In genomic region chr12:100313785-100314375, GRCm38 (mm10) we compare ENCODE assay signal across 13 mouse cellular contexts.
DNase-seq lines count a peak whose midpoint lies in the region; ATAC-seq and TF ChIP-seq lines count a peak whose summit lies in the region.
"Had no signal": no experiment of that assay in that cellular context is flagged by ENCODE, and none has a peak within 500 bp of the region (broad histone marks: within the 10 kb centered on the region; RNA-seq: fewer than 3 reads in every experiment).

No protein-coding gene starts in this region.

- no peak overlapping the region for H3K4me3 ChIP-seq in forebrain, embryonic 10.5 days
- no peak overlapping the region for H3K4me3 ChIP-seq in forebrain, embryonic 11.5 days (ENCODE audit: low read depth, low read length)
- no peak overlapping the region for H3K4me3 ChIP-seq in midbrain, embryonic 13.5 days (replicated peaks)
- H3K4me3 ChIP-seq in lung, adult 2 months (replicated peaks; ENCODE audit: extremely low read depth, low read depth, low read length), result no peak overlapping the region
- H3K4me3 ChIP-seq: embryonic facial prominence, embryonic 15.5 days; heart, embryonic 10.5 days; limb, embryonic 15.5 days had no signal

- ATAC-seq in forebrain, embryonic 11.5 days (replicated peaks; ENCODE audit: low FRiP score), result no peak
- peak; percentile 78 for ATAC-seq in midbrain, embryonic 13.5 days

- H3K36me3 ChIP-seq in forebrain, embryonic 10.5 days (replicated peaks), result peaks cover 11% of the 10 kb centered on the region; the same call in 1 of the 2 replicates
- H3K36me3 ChIP-seq in forebrain, embryonic 11.5 days (ENCODE audit: control insufficient read depth, insufficient read depth, low read length), result no peaks in the 10 kb centered on the region
- H3K36me3 ChIP-seq in midbrain, embryonic 13.5 days, result no peaks in the 10 kb centered on the region; the same call in 1 of the 2 replicates

- no peak for TF ChIP-seq CTCF in lung, adult 2 months (IDR thresholded peaks at IDR 0.05; ENCODE audit: insufficient read depth, low read length)

- H3K4me2 ChIP-seq in forebrain, embryonic 11.5 days (ENCODE audit: low read depth, low read length, severe bottlenecking), result no peak overlapping the region
- H3K4me2 ChIP-seq in midbrain, embryonic 13.5 days (replicated peaks), result peak overlapping the region; percentile 14; the same call in 1 of the 2 replicates
- H3K4me2 ChIP-seq: embryonic facial prominence, embryonic 15.5 days; limb, embryonic 15.5 days had no signal

- no peaks in the 10 kb centered on the region for H3K27me3 ChIP-seq in forebrain, embryonic 10.5 days (ENCODE audit: poor library complexity, severe bottlenecking)
- H3K27me3 ChIP-seq in forebrain, embryonic 11.5 days (ENCODE audit: control insufficient read depth, insufficient read depth, low read length), result no peaks in the 10 kb centered on the region
- H3K27me3 ChIP-seq in midbrain, embryonic 13.5 days, result no peaks in the 10 kb centered on the region
- H3K27me3 ChIP-seq: embryonic facial prominence, embryonic 15.5 days; limb, embryonic 15.5 days had no signal

- no peaks in the 10 kb centered on the region for H3K9me3 ChIP-seq in forebrain, embryonic 10.5 days
- no peaks in the 10 kb centered on the region for H3K9me3 ChIP-seq in forebrain, embryonic 11.5 days (ENCODE audit: control insufficient read depth, low read length)
- H3K9me3 ChIP-seq in midbrain, embryonic 13.5 days, result no peaks in the 10 kb centered on the region
- H3K9me3 ChIP-seq: embryonic facial prominence, embryonic 15.5 days; heart, embryonic 10.5 days; limb, embryonic 15.5 days had no signal

- 63% methylated on average over 12 of the region's 12 CpGs for WGBS in forebrain, embryonic 10.5 days
- 49% methylated on average over 12 of the region's 12 CpGs for WGBS in forebrain, embryonic 11.5 days
- WGBS in midbrain, embryonic 13.5 days, result 22% methylated on average over 12 of the region's 12 CpGs
- 80% methylated on average over 12 of the region's 12 CpGs for WGBS in lung, adult 2 months

- no peak for TF ChIP-seq POLR2A in lung, adult 2 months (IDR thresholded peaks at IDR 0.05; ENCODE audit: borderline replicate concordance, extremely low read depth, low read depth, low read length)

- H3K9ac ChIP-seq in forebrain, embryonic 11.5 days (ENCODE audit: low read length), result no peak overlapping the region
- peak overlapping the region; percentile 30; the same call in 1 of the 2 replicates for H3K9ac ChIP-seq in midbrain, embryonic 13.5 days (replicated peaks)
- H3K9ac ChIP-seq: embryonic facial prominence, embryonic 15.5 days; limb, embryonic 15.5 days had no signal

- DNase-seq in forebrain, embryonic 10.5 days (ENCODE audit: extremely low spot score, low spot score), result no peak
- DNase-seq in forebrain, embryonic 11.5 days (ENCODE audit: low spot score), result no peak
- DNase-seq in right cerebral cortex, adult 2 months (ENCODE audit: low spot score in 2 of 2), result peak; percentile 62 to 72
- DNase-seq in right cerebral cortex, postnatal 4 days, result no peak
- peak; percentile 74 for DNase-seq in telencephalon, adult 2 months (ENCODE audit: low read depth, low spot score)
- DNase-seq in adrenal gland, adult (ENCODE audit: inconsistent age in 2 of 2, low spot score in 1 of 2), result no peak
- no peak for DNase-seq in lung, adult 2 months
- DNase-seq: cerebellum, postnatal 36 days; thymus, postnatal 25 days had no signal

- peak overlapping the region; percentile 35; the same call in 1 of the 2 replicates for H3K27ac ChIP-seq in forebrain, embryonic 10.5 days
- H3K27ac ChIP-seq in forebrain, embryonic 11.5 days (ENCODE audit: low read depth, low read length), result no peak overlapping the region
- H3K27ac ChIP-seq in midbrain, embryonic 13.5 days, result peak overlapping the region; percentile 87
- H3K27ac ChIP-seq: heart, embryonic 10.5 days; limb, embryonic 15.5 days had no signal

- peaks cover 46% of the 10 kb centered on the region for H3K4me1 ChIP-seq in forebrain, embryonic 10.5 days
- H3K4me1 ChIP-seq in forebrain, embryonic 11.5 days (replicated peaks; ENCODE audit: control insufficient read depth, insufficient read depth, low read length), result peaks cover 3% of the 10 kb centered on the region; the same call in 1 of the 2 replicates
- peaks cover 86% of the 10 kb centered on the region for H3K4me1 ChIP-seq in midbrain, embryonic 13.5 days (replicated peaks)
- H3K4me1 ChIP-seq in lung, adult 2 months (ENCODE audit: control insufficient read depth, insufficient read depth, low read length), result no peaks in the 10 kb centered on the region

Comparison
In these comparisons a context has a peak if more than half of its experiments do, and no peak if none do; other contexts are left out.
1. DNase-seq: peak in right cerebral cortex, adult 2 months (2 of 2) and telencephalon, adult 2 months (single experiment); none in forebrain, embryonic 10.5 days (single experiment), forebrain, embryonic 11.5 days (single experiment), right cerebral cortex, postnatal 4 days (single experiment), adrenal gland, adult (0 of 2) and lung, adult 2 months (single experiment).